Mouse (Mus musculus): ENCODE data around the gene Spata20.

Gene Spata20

DNA sequence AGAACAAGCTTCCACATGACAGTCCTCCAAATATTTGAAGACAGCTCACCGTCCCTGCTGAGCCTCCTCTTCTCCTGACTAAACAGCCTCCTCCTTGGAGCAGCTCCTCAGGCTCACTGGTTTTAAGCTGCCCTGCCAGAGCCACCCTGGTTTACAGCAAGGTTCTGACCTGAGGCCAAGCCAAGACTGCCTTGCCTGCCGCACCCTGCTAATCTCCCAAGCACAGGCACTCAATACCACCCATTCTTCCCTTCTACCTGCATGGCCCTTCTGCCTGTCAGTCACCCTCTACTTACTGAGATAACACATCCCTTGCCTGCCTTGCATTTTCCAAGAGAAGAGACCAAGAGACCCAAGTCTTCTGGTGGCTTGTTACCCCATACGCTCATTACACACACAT, 29.6 kb downstream of the Spata20 start:
- no peak for ATAC-seq (ENCODE audit: insufficient number of reproducible peaks, low FRiP score, low TSS enrichment)

- ATAC-seq (ENCODE audit: insufficient number of reproducible peaks, low FRiP score, low TSS enrichment), result no peak
These were observed 30.7 kb downstream of the Spata20 start for GRCm38 (mm10) chr11:94455161-94455820.

- ATAC-seq (ENCODE audit: insufficient number of reproducible peaks, low FRiP score, low TSS enrichment), result no peak
These were observed 31.2 kb downstream of the Spata20 start for GRCm38 (mm10) chr11:94454756-94455155.

GRCm38 (mm10) chr11:94451091-94451773, 34.7 kb downstream of the Spata20 start:
- ATAC-seq (ENCODE audit: insufficient number of reproducible peaks, low FRiP score, low TSS enrichment), result no peak

DNA sequence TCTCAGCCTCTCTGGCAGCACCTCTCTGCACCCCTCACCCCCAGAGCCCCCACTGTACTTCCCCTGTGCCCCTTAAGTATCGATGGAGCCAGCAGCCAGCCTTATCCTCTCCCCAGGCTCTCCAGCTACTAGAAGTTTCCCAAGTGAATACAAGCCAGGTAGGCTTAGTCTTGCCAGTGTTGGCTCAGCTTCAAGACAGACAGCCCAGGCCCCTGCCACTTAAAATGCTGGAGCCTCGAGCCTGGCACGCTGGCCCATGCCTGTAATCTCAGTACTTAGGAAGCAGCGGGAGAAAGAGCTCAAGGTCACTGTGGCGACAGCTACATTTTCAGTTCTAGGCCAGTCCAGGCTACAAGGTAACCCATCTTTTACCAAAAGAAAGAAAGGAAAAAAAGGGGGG, 36.1 kb downstream of the Spata20 start:
- ATAC-seq (ENCODE audit: insufficient number of reproducible peaks, low FRiP score, low TSS enrichment), result no peak

DNA sequence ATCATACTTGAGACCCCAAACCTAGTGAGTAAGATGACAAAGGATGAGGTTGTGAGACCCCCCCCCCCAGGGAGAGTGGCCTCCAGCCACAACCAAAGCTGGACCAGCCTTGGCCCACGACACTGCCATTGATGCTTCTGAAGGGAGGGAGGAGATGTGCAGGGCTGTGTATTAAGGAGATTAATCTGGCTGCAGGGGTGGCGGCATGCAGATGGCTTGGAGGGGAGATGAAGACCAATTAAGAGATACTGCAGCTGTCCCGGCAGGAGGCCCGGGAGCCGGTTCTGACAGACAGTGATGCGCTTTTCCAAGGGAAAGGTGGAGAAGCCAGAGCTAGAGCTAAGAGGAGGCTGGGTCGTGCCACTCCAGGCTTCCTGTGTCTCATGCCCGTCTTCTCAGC, 36.7 kb downstream of the Spata20 start:
- ATAC-seq (ENCODE audit: insufficient number of reproducible peaks, low FRiP score, low TSS enrichment), result no peak

GRCm38 (mm10) chr11:94447017-94447416, 39.0 kb downstream of the Spata20 start:
- ATAC-seq (ENCODE audit: insufficient number of reproducible peaks, low FRiP score, low TSS enrichment), result no peak

GRCm38 (mm10) chr11:94445300-94445699, 40.7 kb downstream of the Spata20 start:
- ATAC-seq (ENCODE audit: insufficient number of reproducible peaks, low FRiP score, low TSS enrichment), result no peak

DNA sequence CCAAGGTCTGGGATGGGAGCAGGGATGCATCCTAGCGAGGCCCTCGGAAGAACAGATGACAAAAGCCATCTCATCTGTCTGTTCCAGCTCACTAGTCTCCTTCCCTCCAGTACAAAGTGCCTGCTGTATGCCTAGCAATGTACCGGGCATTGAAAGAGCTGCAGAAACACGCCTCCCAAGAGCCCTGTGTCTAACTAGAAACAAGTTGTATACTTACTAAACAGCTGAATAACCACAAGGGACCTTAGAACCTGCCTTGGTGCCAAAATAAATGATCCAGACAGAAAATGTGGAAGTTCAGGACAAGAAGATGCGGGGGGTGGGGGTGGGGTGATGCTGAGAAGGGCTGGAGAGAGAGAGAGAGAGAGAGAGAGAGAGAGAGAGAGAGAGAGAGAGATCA, 41.1 kb downstream of the Spata20 start:
- no peak for ATAC-seq (ENCODE audit: insufficient number of reproducible peaks, low FRiP score, low TSS enrichment)

GRCm38 (mm10) chr11:94441752-94442151, 44.2 kb downstream of the Spata20 start:
- no peak for ATAC-seq (ENCODE audit: insufficient number of reproducible peaks, low FRiP score, low TSS enrichment)

- no peak for ATAC-seq (ENCODE audit: insufficient number of reproducible peaks, low FRiP score, low TSS enrichment)
These were observed 44.9 kb downstream of the Spata20 start for GRCm38 (mm10) chr11:94441122-94441521.

- ATAC-seq (ENCODE audit: insufficient number of reproducible peaks, low FRiP score, low TSS enrichment), result no peak
These were observed 45.6 kb downstream of the Spata20 start for GRCm38 (mm10) chr11:94440421-94440820.

- ATAC-seq (ENCODE audit: insufficient number of reproducible peaks, low FRiP score, low TSS enrichment), result no peak
These were observed 56.8 kb downstream of the Spata20 start for GRCm38 (mm10) chr11:94429011-94429651.

Measured in cerebellum, adult (tissue).